Mouse (Mus musculus): ENCODE measurements around the gene Snrpb.

The Snrpb gene

GRCm38 (mm10) chr2:130144703-130145324 is 34.4 kb downstream of the Snrpb start:
- in situ Hi-C loops (cut with MboI; ENCODE audit: low sequenced_read_pairs) = no loop called here

DNA sequence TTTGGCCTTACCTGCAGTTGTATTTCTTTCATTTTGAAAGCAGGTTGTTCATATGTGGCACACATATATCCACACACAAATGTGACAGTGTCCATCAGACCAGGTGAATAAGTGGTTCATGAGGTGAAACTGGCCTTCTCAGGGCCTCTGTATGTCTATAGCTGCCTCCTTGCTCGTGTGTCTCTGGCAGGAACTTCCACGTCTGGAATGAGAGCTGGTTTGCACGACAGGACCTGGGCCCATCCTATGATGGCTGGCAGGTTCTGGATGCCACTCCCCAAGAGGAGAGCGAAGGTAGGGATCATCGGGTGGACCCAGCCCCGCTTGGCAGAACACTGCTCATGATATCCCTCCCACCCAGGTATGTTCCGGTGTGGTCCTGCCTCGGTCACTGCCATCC is 36.2 kb downstream of the Snrpb start:
- in situ Hi-C loops (cut with MboI; ENCODE audit: low sequenced_read_pairs) = no loop called here

GRCm38 (mm10) chr2:130129687-130130086 is 49.5 kb downstream of the Snrpb start:
- in situ Hi-C loops (cut with MboI; ENCODE audit: low sequenced_read_pairs) = no loop called here

GRCm38 (mm10) chr2:130126073-130126472 is 53.1 kb downstream of the Snrpb start:
- in situ Hi-C loops (cut with MboI; ENCODE audit: low sequenced_read_pairs) = no loop called here

DNA sequence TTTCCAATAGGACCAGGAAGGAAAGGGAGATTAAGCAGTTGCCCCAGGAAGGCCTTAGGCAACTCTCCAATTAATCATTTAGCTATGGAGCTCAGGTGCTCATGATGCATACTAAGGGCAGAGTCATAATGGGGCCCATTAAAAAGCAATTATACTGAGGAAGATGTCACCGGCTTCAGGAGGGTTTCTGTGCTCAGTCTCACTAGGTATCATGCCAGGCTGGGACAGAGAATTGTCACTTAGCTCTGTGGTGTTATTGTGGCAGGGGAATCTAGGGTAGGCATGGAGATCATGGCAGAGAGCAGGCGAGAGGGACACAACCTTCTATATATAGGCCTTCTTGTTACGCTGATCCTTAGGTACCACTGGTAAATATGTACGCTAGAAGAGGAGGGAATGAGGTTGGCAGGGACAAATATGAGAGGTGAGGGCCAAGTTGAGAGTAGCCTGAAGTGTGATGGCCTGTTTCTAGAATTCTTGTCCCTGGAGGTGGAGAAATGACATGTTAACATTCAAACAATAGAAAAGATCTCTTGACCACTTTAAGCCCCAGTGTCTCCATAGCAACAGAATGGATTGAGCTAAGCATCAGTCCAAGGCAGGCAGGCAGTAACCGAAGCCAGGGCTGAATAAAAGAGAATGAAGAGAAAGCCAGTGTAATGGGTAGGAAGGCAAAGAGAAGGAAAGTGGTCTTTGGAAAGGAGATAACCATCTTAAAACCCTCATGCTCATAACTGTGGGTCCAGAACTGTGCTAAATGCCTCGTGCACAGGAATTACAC is 53.7 kb downstream of the Snrpb start:
- in situ Hi-C loops (cut with MboI; ENCODE audit: low sequenced_read_pairs) = no loop called here

Measured in CH12F3 (cell line).